ENCODE assay signal across 13 mouse cellular contexts in the genomic region with DNA sequence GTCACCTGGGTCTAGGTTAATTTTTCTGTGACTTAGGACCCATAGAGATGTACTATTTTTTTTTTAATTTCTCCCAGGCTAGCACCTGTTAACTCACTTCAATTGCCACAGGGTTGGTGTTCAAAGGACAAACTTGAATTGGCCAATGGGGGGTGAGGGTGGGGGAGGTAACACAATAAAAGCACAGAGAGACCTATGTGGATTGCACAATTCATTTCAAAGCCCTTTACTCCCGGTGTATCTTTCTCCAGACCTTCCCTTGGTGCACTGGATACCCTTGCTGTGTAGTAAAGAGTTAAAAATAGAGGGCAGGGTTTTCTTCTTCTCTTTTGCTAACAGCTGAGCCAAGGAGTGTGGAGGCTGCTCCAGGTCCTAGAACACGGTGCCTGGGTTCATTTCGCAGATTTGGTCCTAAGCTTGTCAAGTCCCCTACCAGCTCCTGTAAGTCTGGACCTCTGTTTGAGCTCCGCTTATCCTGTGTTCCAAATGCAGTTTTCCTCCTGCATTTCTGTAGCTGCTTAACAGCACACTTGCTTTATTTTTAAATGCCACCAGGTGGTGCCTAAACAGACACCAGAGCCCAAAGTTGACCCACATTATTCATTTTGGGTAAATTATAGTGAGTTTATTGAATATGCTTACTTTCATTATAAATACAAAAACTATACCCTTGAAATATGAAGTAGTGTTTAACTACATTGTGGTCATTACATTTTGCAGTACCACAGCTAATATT. TPM values are rescaled to one million over a fixed set of nuclear protein-coding genes. Genes with fewer than 3 reads are reported as not detected.
DNase-seq lines count a peak whose midpoint lies in the region; ATAC-seq lines count a peak whose summit lies in the region.
"Had no signal": no experiment of that assay in that cellular context is flagged by ENCODE, and none has a peak within 500 bp of the region (broad histone marks: within the 10 kb centered on the region; RNA-seq: fewer than 3 reads in every experiment).

No protein-coding gene starts in this region.

- peak; percentile 22 for DNase-seq in CD4-positive, CD25-positive, alpha-beta regulatory T cell, adult 2 months (ENCODE audit: low read depth, low spot score)
- peak; percentile 33 for DNase-seq in thymus, postnatal 14 days
- no peak for DNase-seq in thymus, adult 18-20 months
- DNase-seq in c-Kit-positive CD71-positive TER-119-positive erythroid progenitor cells, embryonic 14.5 days (ENCODE audit: low spot score), result no peak
- no peak for DNase-seq in ovary, adult 18-20 months (ENCODE audit: low spot score)
- DNase-seq: embryo, embryonic 11 days; gastrocnemius, postnatal 36 days; heart, postnatal 10 days; retina, postnatal 1 day had no signal

- no peaks in the 10 kb centered on the region for H3K36me3 ChIP-seq in kidney, embryonic 16.5 days (ENCODE audit: insufficient read depth, low read length)
- no peaks in the 10 kb centered on the region for H3K36me3 ChIP-seq in kidney, embryonic 14.5 days (ENCODE audit: control insufficient read depth, insufficient read depth, low read length)
- H3K36me3 ChIP-seq: forebrain, embryonic 12.5 days had no signal

- 66% methylated on average over 4 of the region's 4 CpGs for WGBS in kidney, embryonic 16.5 days
- 67% methylated on average over 4 of the region's 4 CpGs for WGBS in kidney, embryonic 14.5 days

- no peak overlapping the region for H3K9ac ChIP-seq in kidney, embryonic 16.5 days (replicated peaks; ENCODE audit: low read length)
- H3K9ac ChIP-seq in kidney, embryonic 14.5 days (ENCODE audit: low read depth, low read length), result no peak overlapping the region
- H3K9ac ChIP-seq: forebrain, embryonic 12.5 days had no signal

- H3K27me3 ChIP-seq in kidney, embryonic 16.5 days (ENCODE audit: insufficient read depth, low read length), result no peaks in the 10 kb centered on the region
- no peaks in the 10 kb centered on the region for H3K27me3 ChIP-seq in kidney, embryonic 14.5 days (ENCODE audit: control insufficient read depth, insufficient read depth, low read length)
- H3K27me3 ChIP-seq: forebrain, embryonic 12.5 days had no signal

- no peak for ATAC-seq in CD4-positive, CD25-positive, alpha-beta regulatory T cell, adult 4 months
- no peak for ATAC-seq in kidney, embryonic 16.5 days (ENCODE audit: low FRiP score, low TSS enrichment)
- no peak for ATAC-seq in kidney, embryonic 14.5 days (ENCODE audit: low FRiP score, low TSS enrichment)

- no peaks in the 10 kb centered on the region for H3K9me3 ChIP-seq in kidney, embryonic 16.5 days (ENCODE audit: low read length)
- no peaks in the 10 kb centered on the region for H3K9me3 ChIP-seq in kidney, embryonic 14.5 days (ENCODE audit: control insufficient read depth, low read length)
- H3K9me3 ChIP-seq: forebrain, embryonic 12.5 days had no signal

- no peak overlapping the region for H3K4me2 ChIP-seq in kidney, embryonic 16.5 days (replicated peaks; ENCODE audit: low read depth, low read length)
- no peak overlapping the region for H3K4me2 ChIP-seq in kidney, embryonic 14.5 days (replicated peaks; ENCODE audit: low read depth, low read length)
- H3K4me2 ChIP-seq: forebrain, embryonic 12.5 days had no signal

- H3K4me3 ChIP-seq in kidney, embryonic 16.5 days (ENCODE audit: low read length), result no peak overlapping the region
- no peak overlapping the region for H3K4me3 ChIP-seq in kidney, embryonic 14.5 days (ENCODE audit: low read length)
- H3K4me3 ChIP-seq: forebrain, embryonic 12.5 days had no signal

- peak overlapping the region; percentile 12; the same call in 1 of the 2 replicates for H3K27ac ChIP-seq in kidney, embryonic 16.5 days (ENCODE audit: low read length)
- no peak overlapping the region for H3K27ac ChIP-seq in kidney, embryonic 14.5 days (ENCODE audit: low read depth, low read length)
- H3K27ac ChIP-seq: forebrain, embryonic 12.5 days had no signal

- H3K4me1 ChIP-seq in kidney, embryonic 16.5 days (ENCODE audit: insufficient read depth, low read length), result no peaks in the 10 kb centered on the region
- no peaks in the 10 kb centered on the region for H3K4me1 ChIP-seq in kidney, embryonic 14.5 days (ENCODE audit: control insufficient read depth, insufficient read depth, low read length)

RNA-seq across cellular contexts. Expression of gene Cers6, which starts 38.9 kb away (rescaled TPM):
- 1 to 10 TPM; 4.6 to 4.8 TPM for polyA plus RNA-seq in CD4-positive, CD25-positive, alpha-beta regulatory T cell, adult 4 months (2017; shearing (Covaris generic))
- polyA plus RNA-seq in kidney, embryonic 16.5 days (2015; fragmentation: Nextera tagmentation; extraction: Ambion mirVana), result 29.2 and 34.9 TPM in 2 replicates
- 34.0 and 46.7 TPM in 2 replicates for polyA plus RNA-seq in kidney, embryonic 14.5 days (2014; fragmentation: Nextera tagmentation; extraction: Ambion mirVana)

Comparison
In these comparisons a context has a peak if more than half of its experiments do, and no peak if none do; other contexts are left out.
1. DNase-seq: peak in CD4-positive, CD25-positive, alpha-beta regulatory T cell, adult 2 months (single experiment) and thymus, postnatal 14 days (single experiment); none in thymus, adult 18-20 months (0 of 2), c-Kit-positive CD71-positive TER-119-positive erythroid progenitor cells, embryonic 14.5 days (single experiment) and ovary, adult 18-20 months (single experiment).